Mouse (Mus musculus): Measurements from ENCODE around the gene Crtc3. TPM values are rescaled to one million over a fixed set of nuclear protein-coding genes. Genes with fewer than 3 reads are reported as not detected.

Crtc3 gene
- total and polyA plus RNA-seq, 3 experiments, result 13.6 to 71.9 (median 34.4) TPM

- H3K4me3 ChIP-seq (ENCODE audit: low read depth, low read length), result no peak overlapping the region
- no peaks in the 10 kb centered on the region for H3K27me3 ChIP-seq (ENCODE audit: insufficient read depth, low read length)
- H3K4me1 ChIP-seq (ENCODE audit: insufficient read depth, low read depth, low read length), result peaks cover 92% of the 10 kb centered on the region
- ATAC-seq (ENCODE audit: extremely low read depth, insufficient number of reproducible peaks, low FRiP score, poor library complexity, severe bottlenecking), result no peak
- TF ChIP-seq GATA1 (IDR thresholded peaks at IDR 0.05; ENCODE audit: borderline replicate concordance, low read length) (no peak), POLR2AphosphoS5 (IDR thresholded peaks at IDR 0.05; ENCODE audit: insufficient replicate concordance, low read depth, low read length) (no peak), CTCF (IDR thresholded peaks at IDR 0.05; ENCODE audit: low read depth, low read length) (no peak), GATA2 (IDR thresholded peaks at IDR 0.05; ENCODE audit: borderline replicate concordance, low read depth, low read length) (no peak), TAL1 (conservative IDR thresholded peaks at IDR 0.05; ENCODE audit: low read depth, low read length) (no peak)
- peaks cover 38% of the 10 kb centered on the region for H3K36me3 ChIP-seq (replicated peaks)
- H3K9me3 ChIP-seq (replicated peaks), result no peaks in the 10 kb centered on the region
- no peak for DNase-seq (ENCODE audit: low spot score)
Observed at GRCm38 (mm10) chr7:80642552-80642951, 46.1 kb downstream of the Crtc3 start.

DNA sequence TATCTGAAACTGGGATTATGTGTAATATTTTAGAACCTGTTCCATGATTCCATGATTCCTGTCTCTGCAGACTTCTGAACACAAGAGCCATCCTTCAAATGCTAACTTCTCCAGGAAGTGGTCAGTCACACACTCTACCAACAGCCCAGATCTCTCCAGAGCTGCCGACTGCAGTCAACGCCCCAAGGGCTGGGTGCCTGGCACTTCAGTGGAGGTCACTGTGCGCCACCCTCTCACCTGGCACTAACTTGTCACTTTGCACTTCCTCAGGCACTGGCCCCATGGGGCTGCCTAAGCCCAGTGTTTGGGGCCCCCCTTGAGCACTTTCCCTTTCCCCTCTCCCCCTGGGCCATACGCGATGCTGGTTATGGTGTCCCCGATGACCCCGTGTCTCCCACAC, 46.8 kb downstream of the Crtc3 start:
- TF ChIP-seq TAL1 (conservative IDR thresholded peaks at IDR 0.05; ENCODE audit: low read depth, low read length) (no peak), POLR2AphosphoS5 (IDR thresholded peaks at IDR 0.05; ENCODE audit: insufficient replicate concordance, low read depth, low read length) (no peak), CTCF (IDR thresholded peaks at IDR 0.05; ENCODE audit: low read depth, low read length) (no peak), GATA1 (IDR thresholded peaks at IDR 0.05; ENCODE audit: borderline replicate concordance, low read length) (no peak), GATA2 (IDR thresholded peaks at IDR 0.05; ENCODE audit: borderline replicate concordance, low read depth, low read length) (no peak)
- Histone ChIP-seq H3K27me3 (ENCODE audit: insufficient read depth, low read length) (no peaks in the 10 kb centered on the region), H3K4me1 (ENCODE audit: insufficient read depth, low read depth, low read length) (peaks cover 93% of the 10 kb centered on the region), H3K36me3 (replicated peaks) (peaks cover 38% of the 10 kb centered on the region), H3K4me3 (ENCODE audit: low read depth, low read length) (peak overlapping the region; percentile 21; the same call in 1 of the 2 replicates), H3K9me3 (replicated peaks) (no peaks in the 10 kb centered on the region)
- ATAC-seq (ENCODE audit: extremely low read depth, insufficient number of reproducible peaks, low FRiP score, poor library complexity, severe bottlenecking), result no peak
- DNase-seq (ENCODE audit: low spot score), result no peak

- no peak overlapping the region; the same call in 1 of the 2 replicates for H3K4me3 ChIP-seq (ENCODE audit: low read depth, low read length)
- peak; percentile 72 for ATAC-seq (ENCODE audit: extremely low read depth, insufficient number of reproducible peaks, low FRiP score, poor library complexity, severe bottlenecking)
- no peaks in the 10 kb centered on the region for H3K9me3 ChIP-seq (replicated peaks)
- TF ChIP-seq GATA2 (IDR thresholded peaks at IDR 0.05; ENCODE audit: borderline replicate concordance, low read depth, low read length) (no peak), POLR2AphosphoS5 (IDR thresholded peaks at IDR 0.05; ENCODE audit: insufficient replicate concordance, low read depth, low read length) (no peak), GATA1 (IDR thresholded peaks at IDR 0.05; ENCODE audit: borderline replicate concordance, low read length) (no peak)
- H3K4me1 ChIP-seq (ENCODE audit: insufficient read depth, low read depth, low read length), result peaks cover 94% of the 10 kb centered on the region
- peaks cover 38% of the 10 kb centered on the region for H3K36me3 ChIP-seq (replicated peaks)
- DNase-seq (ENCODE audit: low spot score), result peak; percentile 64
- no peaks in the 10 kb centered on the region for H3K27me3 ChIP-seq (ENCODE audit: insufficient read depth, low read length)
Observed at GRCm38 (mm10) chr7:80641497-80641896, 47.2 kb downstream of the Crtc3 start.

GRCm38 (mm10) chr7:80639981-80640380, 48.7 kb downstream of the Crtc3 start:
- peaks cover 36% of the 10 kb centered on the region for H3K36me3 ChIP-seq (replicated peaks)
- H3K4me3 ChIP-seq (ENCODE audit: low read depth, low read length), result no peak overlapping the region

DNA sequence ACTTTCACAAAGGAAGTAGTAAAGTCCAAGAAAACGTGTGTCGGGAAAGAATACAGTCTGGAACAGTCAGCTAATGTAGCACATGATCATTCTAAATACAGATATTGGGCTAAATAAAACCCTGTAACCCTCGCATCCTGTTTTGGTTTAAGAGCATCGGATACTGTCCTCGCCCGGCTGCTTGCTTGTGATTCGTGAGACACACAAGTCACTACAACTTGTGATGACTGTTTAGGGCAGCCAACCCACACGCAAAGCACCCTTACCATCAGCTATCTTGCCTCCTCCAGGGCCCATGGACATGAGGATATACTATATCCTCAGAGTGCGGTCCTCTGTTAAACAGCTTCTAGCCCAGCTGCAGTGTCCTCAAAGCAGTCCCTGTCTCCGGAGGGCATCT, 50.2 kb downstream of the Crtc3 start:
- Histone ChIP-seq H3K27me3 (ENCODE audit: insufficient read depth, low read length) (no peaks in the 10 kb centered on the region), H3K4me3 (ENCODE audit: low read depth, low read length) (no peak overlapping the region), H3K9me3 (replicated peaks) (no peaks in the 10 kb centered on the region), H3K4me1 (ENCODE audit: insufficient read depth, low read depth, low read length) (peaks cover 93% of the 10 kb centered on the region), H3K36me3 (replicated peaks) (peaks cover 33% of the 10 kb centered on the region)
- no peak for ATAC-seq (ENCODE audit: extremely low read depth, insufficient number of reproducible peaks, low FRiP score, poor library complexity, severe bottlenecking)
- TF ChIP-seq GATA1 (IDR thresholded peaks at IDR 0.05; ENCODE audit: borderline replicate concordance, low read length) (no peak), POLR2AphosphoS5 (IDR thresholded peaks at IDR 0.05; ENCODE audit: insufficient replicate concordance, low read depth, low read length) (no peak), CTCF (IDR thresholded peaks at IDR 0.05; ENCODE audit: low read depth, low read length) (no peak), GATA2 (IDR thresholded peaks at IDR 0.05; ENCODE audit: borderline replicate concordance, low read depth, low read length) (no peak), TAL1 (conservative IDR thresholded peaks at IDR 0.05; ENCODE audit: low read depth, low read length) (no peak)
- no peak for DNase-seq (ENCODE audit: low spot score)

More at GRCm38 (mm10) chr7:80639981-80640380, 48.7 kb downstream of the Crtc3 start:
- Histone ChIP-seq H3K27me3 (ENCODE audit: insufficient read depth, low read length) (no peaks in the 10 kb centered on the region), H3K4me1 (ENCODE audit: insufficient read depth, low read depth, low read length) (peaks cover 97% of the 10 kb centered on the region), H3K9me3 (replicated peaks) (no peaks in the 10 kb centered on the region)
- DNase-seq (ENCODE audit: low spot score) (no peak), ATAC-seq (ENCODE audit: extremely low read depth, insufficient number of reproducible peaks, low FRiP score, poor library complexity, severe bottlenecking) (no peak)
- no peak for TF ChIP-seq POLR2AphosphoS5 (IDR thresholded peaks at IDR 0.05; ENCODE audit: insufficient replicate concordance, low read depth, low read length)

GRCm38 (mm10) chr7:80636953-80637800, 51.5 kb downstream of the Crtc3 start:
- Histone ChIP-seq H3K4me1 (ENCODE audit: insufficient read depth, low read depth, low read length) (peaks cover 85% of the 10 kb centered on the region), H3K36me3 (replicated peaks) (peaks cover 40% of the 10 kb centered on the region), H3K27me3 (ENCODE audit: insufficient read depth, low read length) (no peaks in the 10 kb centered on the region), H3K4me3 (ENCODE audit: low read depth, low read length) (peak overlapping the region; percentile 59; the same call in 1 of the 2 replicates), H3K9me3 (replicated peaks) (no peaks in the 10 kb centered on the region)
- ATAC-seq (ENCODE audit: extremely low read depth, insufficient number of reproducible peaks, low FRiP score, poor library complexity, severe bottlenecking) (no peak), DNase-seq (ENCODE audit: low spot score) (no peak)
- no peak for TF ChIP-seq GATA2 (IDR thresholded peaks at IDR 0.05; ENCODE audit: borderline replicate concordance, low read depth, low read length)
- no peak for TF ChIP-seq GATA1 (IDR thresholded peaks at IDR 0.05; ENCODE audit: borderline replicate concordance, low read length)
- TF ChIP-seq POLR2AphosphoS5 (IDR thresholded peaks at IDR 0.05; ENCODE audit: insufficient replicate concordance, low read depth, low read length), result no peak
- TF ChIP-seq CTCF (IDR thresholded peaks at IDR 0.05; ENCODE audit: low read depth, low read length), result no peak
- TF ChIP-seq TAL1 (conservative IDR thresholded peaks at IDR 0.05; ENCODE audit: low read depth, low read length), result no peak

All from G1E (cell line).